Mouse (Mus musculus) lung, embryonic 15.5 days (tissue): ENCODE data around the gene Zfp39. TPM values are rescaled to one million over a fixed set of nuclear protein-coding genes. Genes with fewer than 3 reads are reported as not detected.
A peak's percentile ranks its signal among the peaks of the same experiment; 100 is the strongest.

Experiments
- ATAC-seq: fragments of 200-750 bp; cut with Nextera tagmentation; 2 replicates; pipeline ENCODE4 v1.8.0; 2017; ENCODE audit warnings: moderate number of reproducible peaks, borderline replicate concordance; ENCODE audit not compliant: low FRiP score, low TSS enrichment; ENCODE audit errors: extremely low read depth
- H3K27ac ChIP-seq: fragments of 300-500 bp; sonication (generic); 2 replicates; pipeline ENCODE4 v1.5.1; 2015; ENCODE audit warnings: moderate library complexity, mild to moderate bottlenecking, inconsistent platforms
- H3K27me3 ChIP-seq: fragments of 300-500 bp; sonication (generic); 2 replicates; pipeline ENCODE4 v1.6.1; 2015; ENCODE audit warnings: inconsistent platforms
- H3K36me3 ChIP-seq: fragments of 300-500 bp; sonication (generic); 2 replicates; pipeline ENCODE4 v1.6.1; 2015; ENCODE audit warnings: inconsistent platforms
- H3K4me1 ChIP-seq: fragments of 300-500 bp; sonication (generic); 2 replicates; pipeline ENCODE4 v1.6.1; 2015; ENCODE audit warnings: inconsistent platforms
- H3K4me2 ChIP-seq: fragments of 300-500 bp; sonication (generic); 2 replicates; pipeline ENCODE4 v1.6.1; 2015; ENCODE audit warnings: inconsistent platforms, mild to moderate bottlenecking, moderate library complexity
- H3K4me3 ChIP-seq: fragments of 300-500 bp; sonication (generic); 2 replicates; pipeline ENCODE4 v1.5.1; 2015; ENCODE audit warnings: mild to moderate bottlenecking, inconsistent platforms
- H3K9ac ChIP-seq: fragments of 300-500 bp; sonication (generic); 2 replicates; pipeline ENCODE4 v1.6.1; 2015; ENCODE audit warnings: inconsistent platforms
- H3K9me3 ChIP-seq: fragments of 300-500 bp; sonication (generic); 2 replicates; pipeline ENCODE4 v1.6.1; 2016; ENCODE audit warnings: inconsistent platforms
- WGBS: fragments of 180-500 bp; shearing (Covaris S2); methylation state at CpG from one replicate; pipeline ENCODE4 v1.1.7; 2015; 5-methylcytosine and 5-hydroxymethylcytosine counted together
- polyA plus RNA-seq: library from polyadenylated mRNA; unstranded; fragments of >200 nt; fragmentation: Nextera tagmentation; extraction: Ambion mirVana; gene quantifications from 2 replicates; pipeline ENCODE4 v1.2.1, GENCODE M21; 2015

Gene Zfp39
- polyA plus RNA-seq: 4.9 and 5.1 TPM in 2 replicates

DNA sequence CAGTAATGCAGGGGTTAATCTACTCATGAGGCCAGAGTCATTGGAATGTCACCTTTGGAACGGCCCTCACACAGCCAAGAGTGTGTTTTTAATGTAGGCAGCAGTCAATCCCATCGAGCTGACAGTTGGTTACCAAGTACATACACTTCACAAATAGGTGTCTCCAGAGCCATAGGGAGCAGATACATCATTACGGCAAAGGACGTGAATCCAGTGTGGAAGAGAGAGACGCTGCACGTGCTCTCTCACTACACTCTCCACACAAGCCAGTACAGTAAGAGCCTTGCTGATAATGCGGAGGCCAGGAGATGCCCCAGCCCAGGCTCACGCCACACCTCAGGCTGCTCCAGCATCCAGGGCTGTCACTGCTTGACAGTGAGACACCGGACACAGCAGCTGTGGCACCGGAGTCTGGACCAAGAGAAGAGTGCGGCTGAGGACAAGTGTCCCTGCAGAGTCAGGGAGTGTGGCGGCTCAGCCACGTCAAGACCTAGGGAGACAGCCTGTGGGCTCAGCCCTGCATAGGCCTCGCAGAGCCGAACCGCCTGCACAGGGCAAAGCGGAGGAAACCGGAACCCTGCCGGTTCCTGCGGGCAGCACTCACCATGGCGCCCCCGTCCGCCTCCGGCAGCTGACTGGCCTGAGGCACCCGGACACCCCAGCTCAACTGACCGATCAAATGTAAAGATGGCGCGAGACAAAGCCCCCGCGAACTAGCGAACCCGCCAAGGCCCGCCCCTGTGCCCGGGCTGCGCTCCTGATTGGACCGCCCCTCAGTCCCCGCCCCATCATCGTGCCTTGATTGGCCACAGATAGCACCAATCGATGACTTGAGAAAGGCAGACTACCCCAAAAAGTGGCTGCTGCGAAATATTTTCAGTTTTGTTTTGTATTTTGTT, at the start of gene Zfp39:
Zfp39 (minus strand) TSS at position 715 of the 899 bp plus-strand sequence.
- H3K4me2 ChIP-seq: peak within 1 kb of the TSS; percentile 84
- H3K9me3 ChIP-seq: no peaks in the 10 kb centered on the region
- peak within 1 kb of the TSS; percentile 86 for H3K27ac ChIP-seq
- H3K36me3 ChIP-seq: peaks cover 18% of the 10 kb centered on the region
- peak within 1 kb of the TSS; percentile 73 for H3K4me3 ChIP-seq
- under 1% methylated on average over 39 of the region's 40 CpGs for WGBS
- peak within 1 kb of the TSS; percentile 84 for H3K9ac ChIP-seq
- peak; percentile 98 for ATAC-seq
- peaks cover 8% of the 10 kb centered on the region; the same call in 1 of the 2 replicates for H3K4me1 ChIP-seq
- no peaks in the 10 kb centered on the region for H3K27me3 ChIP-seq

DNA sequence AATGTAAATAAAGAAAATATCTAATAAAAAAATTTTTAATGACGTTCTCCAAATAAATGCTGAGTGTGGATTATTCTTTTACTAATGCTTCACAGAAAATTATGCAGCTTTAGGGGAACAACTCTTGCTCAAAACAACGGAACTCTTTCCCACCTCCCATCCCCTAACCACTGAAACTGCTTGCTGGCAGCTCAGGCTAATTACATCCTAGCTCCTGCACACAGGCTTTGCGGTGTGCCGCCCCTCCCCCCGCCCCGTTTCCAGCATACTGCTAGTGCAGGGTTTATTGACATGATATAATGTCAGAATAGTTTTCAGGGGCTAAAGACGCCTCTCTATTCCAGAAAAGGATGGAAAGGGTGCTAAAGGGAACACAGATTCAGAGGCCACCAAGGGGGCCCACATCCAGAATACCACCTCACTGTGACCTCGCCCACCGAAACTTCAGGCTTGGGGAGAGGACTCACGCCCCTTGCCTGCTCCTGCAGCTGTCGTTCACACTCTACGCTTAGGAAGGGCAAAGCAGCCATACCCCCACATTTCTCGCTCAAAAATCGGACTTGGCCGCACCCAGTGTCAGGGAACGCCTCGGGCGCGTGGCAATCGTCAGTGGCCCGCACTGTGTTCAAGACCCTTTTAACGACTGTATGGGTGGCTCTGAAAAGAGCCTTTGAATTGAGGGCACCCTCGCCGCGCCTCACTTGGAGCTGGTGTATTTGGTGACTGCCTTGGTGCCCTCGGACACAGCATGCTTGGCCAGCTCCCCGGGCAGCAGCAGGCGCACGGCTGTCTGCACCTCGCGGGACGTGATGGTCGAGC, 49.5 kb upstream of the Zfp39 start:
- H3K36me3 ChIP-seq: peaks cover 5% of the 10 kb centered on the region; the same call in 1 of the 2 replicates
- peaks cover 25% of the 10 kb centered on the region for H3K4me1 ChIP-seq
- H3K9ac ChIP-seq: peak overlapping the region; percentile 55
- H3K9me3 ChIP-seq: no peaks in the 10 kb centered on the region
- peak overlapping the region; percentile 61 for H3K4me3 ChIP-seq
- peak overlapping the region; percentile 85 for H3K27ac ChIP-seq
- peak; percentile 21; the same call in 1 of the 2 replicates for ATAC-seq
- H3K27me3 ChIP-seq: peaks cover 36% of the 10 kb centered on the region
- WGBS: under 1% methylated on average over 33 of the region's 33 CpGs
- peak overlapping the region; percentile 87 for H3K4me2 ChIP-seq

DNA sequence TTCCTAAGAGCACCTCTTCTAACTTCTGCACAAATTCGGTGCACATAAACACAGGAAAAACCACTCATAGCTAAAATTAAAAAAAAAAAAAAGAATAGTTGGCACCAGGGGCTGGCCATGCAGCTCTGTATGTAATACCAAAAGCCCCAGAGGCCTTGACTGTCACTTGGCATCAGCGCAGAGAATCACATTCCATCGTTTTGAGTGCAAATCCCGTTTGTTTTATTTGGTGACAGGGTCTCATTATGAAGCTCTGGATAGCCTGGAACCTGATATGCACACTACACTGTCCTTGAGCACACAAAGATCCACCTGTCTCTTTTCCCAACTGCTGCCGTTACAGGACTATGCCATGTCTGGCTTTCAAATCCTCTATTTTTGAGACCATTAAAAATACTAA, 47.2 kb upstream of the Zfp39 start:
- no peak for ATAC-seq
- Histone ChIP-seq H3K9ac (no peak overlapping the region), H3K36me3 (no peaks in the 10 kb centered on the region), H3K27ac (no peak overlapping the region), H3K4me3 (no peak overlapping the region), H3K9me3 (no peaks in the 10 kb centered on the region), H3K4me2 (no peak overlapping the region), H3K4me1 (peaks cover 21% of the 10 kb centered on the region), H3K27me3 (peaks cover 50% of the 10 kb centered on the region)
- WGBS: 65% methylated on average over 5 of the region's 5 CpGs

DNA sequence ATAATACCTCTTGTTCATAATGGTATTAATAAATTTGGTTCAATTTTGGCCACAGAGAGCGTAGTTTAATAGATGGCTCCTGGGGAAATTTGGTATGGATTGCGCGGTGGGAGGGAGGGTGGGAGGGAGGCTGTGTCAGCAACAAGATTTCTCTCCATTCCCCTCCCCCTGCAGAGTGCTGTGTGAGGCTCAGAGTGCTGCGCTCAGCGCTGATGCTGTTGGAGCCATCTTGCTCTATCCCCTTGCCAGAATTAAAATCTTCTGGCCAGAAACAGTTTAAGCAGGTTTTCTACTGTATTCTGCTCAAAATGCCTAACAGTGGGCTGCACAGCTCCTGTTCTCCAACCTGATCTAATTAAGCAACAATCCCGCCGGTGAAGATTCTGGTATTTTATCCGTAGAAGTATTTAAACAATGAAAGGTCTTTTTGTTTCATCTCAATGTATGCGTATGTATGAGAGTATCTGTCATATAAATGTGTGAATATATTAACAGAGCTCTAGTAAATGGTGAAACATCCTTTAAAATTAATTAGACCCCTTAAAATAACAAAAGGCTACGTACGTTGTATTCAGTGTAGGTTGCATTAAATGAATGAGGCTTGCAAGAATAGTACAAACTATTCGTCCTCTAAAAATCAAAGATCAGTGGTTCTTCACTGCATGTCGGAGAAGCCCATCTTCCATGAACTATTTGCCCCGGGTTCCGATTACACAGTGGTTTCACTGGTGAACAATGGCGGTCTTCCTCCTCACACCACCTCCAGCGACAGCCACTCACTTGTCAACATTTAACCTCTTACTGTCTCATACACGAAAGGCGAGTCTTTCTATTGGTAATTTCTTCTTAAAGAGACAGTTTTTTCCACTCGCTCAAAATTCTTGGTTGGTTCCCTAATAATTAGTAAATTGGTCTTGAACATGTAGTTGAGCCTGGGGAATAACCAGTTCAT, 45.7 kb upstream of the Zfp39 start:
- H3K36me3 ChIP-seq: no peaks in the 10 kb centered on the region
- H3K27ac ChIP-seq: peak overlapping the region; percentile 89
- H3K9ac ChIP-seq: peak overlapping the region; percentile 40
- H3K4me2 ChIP-seq: peak overlapping the region; percentile 57
- ATAC-seq: no peak
- 10% methylated on average over 20 of the region's 20 CpGs for WGBS
- H3K4me3 ChIP-seq: peak overlapping the region; percentile 41
- peaks cover 20% of the 10 kb centered on the region for H3K4me1 ChIP-seq
- peaks cover 51% of the 10 kb centered on the region for H3K27me3 ChIP-seq
- no peaks in the 10 kb centered on the region for H3K9me3 ChIP-seq

DNA sequence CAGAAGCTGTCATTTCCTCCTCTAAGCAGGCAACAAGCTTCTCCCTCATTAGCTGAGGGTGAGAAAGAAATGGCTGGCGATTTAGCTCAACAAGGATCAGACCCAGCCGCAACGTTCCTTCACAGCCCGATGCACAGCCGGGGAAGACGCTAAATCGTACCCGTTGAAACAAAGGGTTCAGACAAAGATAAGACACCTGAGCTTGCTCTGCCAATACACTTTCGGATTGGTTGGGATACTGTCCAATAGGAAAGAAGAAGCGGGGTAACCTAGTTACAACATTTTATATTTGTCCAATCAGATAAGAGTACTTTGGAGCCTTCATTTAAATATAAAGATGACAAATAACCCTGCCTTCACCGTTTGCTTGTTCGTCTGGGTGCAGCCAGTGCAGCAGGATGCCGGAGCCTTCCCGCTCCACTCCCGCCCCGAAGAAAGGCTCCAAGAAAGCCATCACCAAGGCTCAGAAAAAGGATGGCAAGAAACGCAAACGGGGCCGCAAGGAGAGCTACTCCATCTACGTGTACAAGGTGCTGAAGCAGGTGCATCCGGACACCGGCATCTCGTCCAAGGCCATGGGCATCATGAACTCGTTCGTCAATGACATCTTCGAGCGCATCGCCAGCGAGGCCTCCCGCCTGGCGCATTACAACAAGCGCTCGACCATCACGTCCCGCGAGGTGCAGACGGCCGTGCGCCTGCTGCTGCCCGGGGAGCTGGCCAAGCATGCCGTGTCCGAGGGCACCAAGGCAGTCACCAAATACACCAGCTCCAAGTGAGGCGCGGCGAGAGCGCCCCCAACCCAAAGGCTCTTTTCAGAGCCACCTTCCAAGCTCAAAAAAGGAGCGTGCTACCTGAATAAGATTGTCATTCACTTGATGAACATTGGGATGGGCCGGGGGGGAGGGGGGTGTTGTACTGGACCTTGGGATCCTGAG, 44.8 kb upstream of the Zfp39 start, which contains the start of gene Hist3h2ba:
Hist3h2ba (plus strand) TSS at position 379 of the 938 bp plus-strand sequence.
- ATAC-seq: peak; percentile 79
- H3K9me3 ChIP-seq: no peaks in the 10 kb centered on the region

DNA sequence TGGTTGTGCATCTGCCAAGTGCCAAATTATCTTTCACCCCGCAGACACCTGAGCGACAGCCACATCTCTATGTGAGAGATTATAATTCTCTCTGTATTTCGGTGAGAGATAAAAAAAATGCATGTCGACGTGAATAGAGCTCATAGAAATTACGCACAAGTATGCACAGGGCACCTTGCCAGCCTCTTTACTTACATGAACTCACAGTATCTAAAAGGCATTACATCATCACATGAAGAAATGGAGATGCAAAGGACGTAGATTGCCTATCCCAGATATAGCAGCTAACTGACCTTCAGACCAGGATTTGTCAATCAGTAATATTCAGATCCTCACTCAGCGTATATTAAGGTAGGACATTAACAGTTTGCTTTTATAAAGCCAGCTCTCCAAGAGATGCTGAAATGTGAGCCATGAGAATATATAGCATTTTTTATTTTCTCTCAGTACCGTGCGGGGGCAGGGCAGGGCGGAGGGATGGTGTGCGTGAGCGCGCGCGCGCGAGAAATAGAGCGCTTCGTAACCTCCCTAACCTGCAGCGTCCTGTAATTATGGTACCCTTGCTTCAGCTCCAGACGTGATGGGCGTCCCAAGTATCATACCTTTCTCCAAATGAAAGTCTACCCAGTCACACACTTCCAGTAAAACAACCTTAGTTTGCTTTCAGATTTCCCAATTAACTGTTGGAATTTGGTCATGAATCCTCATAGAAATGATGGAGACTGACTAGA, 43.9 kb upstream of the Zfp39 start:
- Histone ChIP-seq H3K27ac (peak overlapping the region; percentile 92), H3K9ac (no peak overlapping the region; the same call in 1 of the 2 replicates), H3K27me3 (peaks cover 53% of the 10 kb centered on the region), H3K4me1 (peaks cover 13% of the 10 kb centered on the region), H3K9me3 (no peaks in the 10 kb centered on the region), H3K36me3 (no peaks in the 10 kb centered on the region), H3K4me2 (peak overlapping the region; percentile 57), H3K4me3 (peak overlapping the region; percentile 41)
- 11% methylated on average over 23 of the region's 23 CpGs for WGBS
- ATAC-seq: no peak

More for the DNA sequence above, 44.8 kb upstream of the Zfp39 start, which contains the start of gene Hist3h2ba:
- Histone ChIP-seq H3K4me3 (peak within 1 kb of the TSS; percentile 41), H3K27me3 (peaks cover 55% of the 10 kb centered on the region), H3K4me1 (peaks cover 18% of the 10 kb centered on the region), H3K36me3 (no peaks in the 10 kb centered on the region), H3K27ac (peak within 1 kb of the TSS; percentile 92), H3K4me2 (peak within 1 kb of the TSS; percentile 57), H3K9ac (peak within 1 kb of the TSS; percentile 40)
- whole genome bisulfite sequencing: under 1% methylated on average over 48 of the region's 48 CpGs

DNA sequence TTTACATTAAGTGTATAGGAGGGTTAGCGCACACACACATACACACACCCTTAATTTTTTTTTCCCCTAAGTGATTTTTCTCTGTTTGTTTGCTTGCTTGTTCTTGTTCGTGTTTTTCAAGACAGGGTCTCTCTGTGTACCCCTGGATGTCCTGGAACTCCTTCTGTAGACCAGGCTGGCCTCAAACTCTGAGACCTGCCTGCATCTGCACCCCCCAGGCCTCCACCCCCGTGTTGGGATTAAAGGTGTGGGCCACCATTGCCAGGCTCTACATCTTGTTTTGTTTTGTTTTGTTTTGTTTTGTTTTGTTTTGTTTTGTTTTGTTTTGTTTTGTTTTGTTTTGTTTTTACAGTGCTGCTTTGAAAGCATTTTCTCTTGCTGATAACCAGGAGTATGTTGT, 43.3 kb upstream of the Zfp39 start:
- Histone ChIP-seq H3K27ac (no peak overlapping the region), H3K4me2 (no peak overlapping the region), H3K9me3 (no peaks in the 10 kb centered on the region), H3K27me3 (peaks cover 50% of the 10 kb centered on the region), H3K9ac (no peak overlapping the region), H3K36me3 (no peaks in the 10 kb centered on the region), H3K4me1 (peaks cover 13% of the 10 kb centered on the region), H3K4me3 (no peak overlapping the region)
- WGBS: 79% methylated on average over 3 of the region's 3 CpGs
- ATAC-seq: no peak

DNA sequence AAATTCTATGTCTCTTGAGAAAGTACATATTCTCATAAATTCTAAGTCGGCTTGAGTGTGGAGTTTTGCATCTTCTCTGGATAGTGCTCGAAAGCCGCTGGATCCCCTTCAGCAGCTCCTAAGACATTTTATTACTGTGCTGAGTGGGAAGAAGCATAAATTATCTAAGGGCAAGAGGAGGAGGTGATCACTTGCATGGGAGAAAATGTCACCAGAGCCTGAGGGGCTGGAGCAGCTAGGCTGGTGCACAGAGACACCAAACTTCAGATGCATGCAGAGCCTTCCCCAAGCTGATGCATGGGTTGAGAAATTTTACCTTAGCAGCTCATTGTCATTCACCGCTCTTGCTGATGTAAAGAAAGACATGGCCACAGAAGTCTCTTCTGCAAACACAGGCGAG, 40.1 kb upstream of the Zfp39 start:
- H3K4me1 ChIP-seq: peaks cover 11% of the 10 kb centered on the region
- no peak for ATAC-seq
- peaks cover 25% of the 10 kb centered on the region for H3K27me3 ChIP-seq
- no peaks in the 10 kb centered on the region for H3K36me3 ChIP-seq
- H3K4me3 ChIP-seq: no peak overlapping the region
- 76% methylated on average over 5 of the region's 5 CpGs for WGBS
- no peaks in the 10 kb centered on the region for H3K9me3 ChIP-seq
- no peak overlapping the region for H3K4me2 ChIP-seq
- H3K9ac ChIP-seq: no peak overlapping the region
- H3K27ac ChIP-seq: no peak overlapping the region

DNA sequence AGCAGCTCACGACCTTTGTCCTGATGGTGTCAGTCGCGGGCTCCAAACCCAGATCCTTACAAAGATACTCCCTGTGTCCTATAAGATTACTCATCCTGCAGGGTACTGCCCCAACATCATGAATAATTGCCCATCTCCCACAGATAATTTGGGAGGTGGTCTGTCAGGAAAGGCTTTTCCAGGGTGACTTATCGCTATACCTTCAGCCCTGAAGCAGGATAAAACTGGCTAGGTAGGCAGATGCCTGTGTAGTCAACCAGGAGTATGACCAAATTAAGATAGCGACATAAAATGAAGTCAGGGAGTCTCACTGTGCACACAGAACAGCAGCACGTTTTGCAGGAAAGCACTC, 35.0 kb upstream of the Zfp39 start:
- H3K4me3 ChIP-seq: peak overlapping the region; percentile 79
- H3K4me1 ChIP-seq: peaks cover 20% of the 10 kb centered on the region
- no peak; the same call in 1 of the 2 replicates for ATAC-seq
- 15% methylated on average over 6 of the region's 6 CpGs for WGBS
- H3K27ac ChIP-seq: peak overlapping the region; percentile 39; the same call in 1 of the 2 replicates
- peaks cover 21% of the 10 kb centered on the region for H3K36me3 ChIP-seq
- peak overlapping the region; percentile 76 for H3K4me2 ChIP-seq
- H3K9me3 ChIP-seq: no peaks in the 10 kb centered on the region
- no peaks in the 10 kb centered on the region; the same call in 1 of the 2 replicates for H3K27me3 ChIP-seq
- peak overlapping the region; percentile 96; the same call in 1 of the 2 replicates for H3K9ac ChIP-seq
